Mouse (Mus musculus) kidney, postnatal 14 days (tissue): Measurements from ENCODE around the gene BC030500.

Experiments
- DNase-seq: peaks from one replicate; pipeline ENCODE4 v3.0.0; 2022; ENCODE audit warnings: mixed read lengths

Gene BC030500

GRCm38 (mm10) chr8:58911677-58912076, at the start of gene BC030500:
TSS of gene BC030500 (plus strand) at chr8:58911755.
- DNase-seq: no peak

GRCm38 (mm10) chr8:58886405-58886804, 25.1 kb upstream of the BC030500 start:
- DNase-seq: peak; percentile 8

- DNase-seq: no peak
Measured at GRCm38 (mm10) chr8:58890591-58890990, 21.0 kb upstream of the BC030500 start.

GRCm38 (mm10) chr8:58895960-58896359, 15.6 kb upstream of the BC030500 start:
- no peak for DNase-seq

- no peak for DNase-seq
Measured at GRCm38 (mm10) chr8:58904465-58904864, 7.1 kb upstream of the BC030500 start.

- peak; percentile 6 for DNase-seq
Measured at GRCm38 (mm10) chr8:58912196-58912839, 763 bp downstream of the BC030500 start, which contains the start of gene Galntl6. TSS of gene Galntl6 (minus strand) at chr8:58912640.

GRCm38 (mm10) chr8:58912840-58913639, 1.5 kb downstream of the BC030500 start:
- peak; percentile 8 for DNase-seq

GRCm38 (mm10) chr8:58913640-58913968, 2.0 kb downstream of the BC030500 start:
- DNase-seq: no peak

- DNase-seq: no peak
Measured at GRCm38 (mm10) chr8:58915142-58915541, 3.6 kb downstream of the BC030500 start.

- DNase-seq: no peak
Measured at GRCm38 (mm10) chr8:58931066-58931465, 19.5 kb downstream of the BC030500 start.

GRCm38 (mm10) chr8:58943773-58944172, 32.2 kb downstream of the BC030500 start:
- no peak for DNase-seq

GRCm38 (mm10) chr8:58957195-58957739, 45.7 kb downstream of the BC030500 start:
- no peak for DNase-seq
